Mouse (Mus musculus): ENCODE measurements around the gene Crat. TPM values are rescaled to one million over a fixed set of nuclear protein-coding genes. Genes with fewer than 3 reads are reported as not detected.

Crat gene
- polyA plus RNA-seq, 1 experiment from 2014 or later = 22.5 TPM

Small RNA genes lying within 50 kb of the gene (microRNA-seq; reads per million reads assigned to microRNA genes)
- gene Gm47292 = not detected

Other genes starting within 250 kb of the Crat start
- 12.4 and 15.2 TPM in 2 replicates for gene Endog, start 244.3 kb downstream of the Crat start, polyA plus RNA-seq (2015; fragmentation: Nextera tagmentation; extraction: Ambion mirVana)
- 80.6 and 81.9 TPM in 2 replicates for gene Spout1, start 237.4 kb downstream of the Crat start, polyA plus RNA-seq (2015; fragmentation: Nextera tagmentation; extraction: Ambion mirVana)
- gene Kyat1, start 210.0 kb downstream of the Crat start, polyA plus RNA-seq (2015; fragmentation: Nextera tagmentation; extraction: Ambion mirVana) = 9.4 and 10.0 TPM in 2 replicates
- 43.6 and 45.9 TPM in 2 replicates for gene Lrrc8a, start 178.1 kb downstream of the Crat start, polyA plus RNA-seq (2015; fragmentation: Nextera tagmentation; extraction: Ambion mirVana)
- gene Gm28035, start 175.2 kb downstream of the Crat start, polyA plus RNA-seq (2015; fragmentation: Nextera tagmentation; extraction: Ambion mirVana) = 0.06 and 0.11 TPM in 2 replicates
- gene Phyhd1, start 149.6 kb downstream of the Crat start, polyA plus RNA-seq (2015; fragmentation: Nextera tagmentation; extraction: Ambion mirVana) = 3.7 and 4.7 TPM in 2 replicates
- gene Gm28038, start 134.8 kb downstream of the Crat start, polyA plus RNA-seq (2015; fragmentation: Nextera tagmentation; extraction: Ambion mirVana) = not detected in 2 replicates
- gene Dolk, start 129.5 kb downstream of the Crat start, polyA plus RNA-seq (2015; fragmentation: Nextera tagmentation; extraction: Ambion mirVana) = 29.0 and 30.5 TPM in 2 replicates
- gene Nup188, start 129.4 kb downstream of the Crat start, polyA plus RNA-seq (2015; fragmentation: Nextera tagmentation; extraction: Ambion mirVana) = 36.5 and 40.7 TPM in 2 replicates
- gene Sh3glb2, start 56.5 kb downstream of the Crat start, polyA plus RNA-seq (2015; fragmentation: Nextera tagmentation; extraction: Ambion mirVana) = 84.8 and 85.8 TPM in 2 replicates
- gene Miga2, start 51.6 kb downstream of the Crat start, polyA plus RNA-seq (2015; fragmentation: Nextera tagmentation; extraction: Ambion mirVana) = 23.9 and 27.7 TPM in 2 replicates
- 31.9 and 34.9 TPM in 2 replicates for gene Dolpp1, start 23.6 kb downstream of the Crat start, polyA plus RNA-seq (2015; fragmentation: Nextera tagmentation; extraction: Ambion mirVana)
- 150 and 163 TPM in 2 replicates for gene Ptpa, start 226 bp upstream of the Crat start, polyA plus RNA-seq (2015; fragmentation: Nextera tagmentation; extraction: Ambion mirVana)
- 3.5 and 4.0 TPM in 2 replicates for gene Ier5l, start 58.4 kb upstream of the Crat start, polyA plus RNA-seq (2015; fragmentation: Nextera tagmentation; extraction: Ambion mirVana)
- gene Cstad, start 179.2 kb upstream of the Crat start, polyA plus RNA-seq (2015; fragmentation: Nextera tagmentation; extraction: Ambion mirVana) = 1.9 and 2.0 TPM in 2 replicates